Mouse (Mus musculus) layer of hippocampus, postnatal 14 days (tissue): ENCODE data around the gene Macrod2. TPM values are rescaled to one million over a fixed set of nuclear protein-coding genes. Genes with fewer than 3 reads are reported as not detected.

Experiments
- DNase-seq, 2 experiments: peaks; one replicate each; pipeline ENCODE4 v3.0.0; 2021 to 2022; ENCODE audit warnings: low spot score in 2 of 2, mixed read lengths in 1 of 2
- total RNA-seq, 2 experiments: library from RNA; stranded (reverse); gene quantifications; 2 replicates each; pipeline ENCODE4 v1.2.3; 2021

Gene Macrod2
- total RNA-seq, 2 experiments from 2014 or later: 48.7 to 54.6 TPM

- no peak for DNase-seq
These were observed 891.1 kb downstream of the Macrod2 start for GRCm38 (mm10) chr2:141286110-141286747.

GRCm38 (mm10) chr2:141288494-141288893 is 893.4 kb downstream of the Macrod2 start:
- no peak for DNase-seq

- DNase-seq: no peak
These were observed 894.1 kb downstream of the Macrod2 start for GRCm38 (mm10) chr2:141289059-141289713.

GRCm38 (mm10) chr2:141292847-141293246 is 897.7 kb downstream of the Macrod2 start:
- DNase-seq: no peak

GRCm38 (mm10) chr2:141299168-141299567 is 904.1 kb downstream of the Macrod2 start:
- DNase-seq: no peak

DNA sequence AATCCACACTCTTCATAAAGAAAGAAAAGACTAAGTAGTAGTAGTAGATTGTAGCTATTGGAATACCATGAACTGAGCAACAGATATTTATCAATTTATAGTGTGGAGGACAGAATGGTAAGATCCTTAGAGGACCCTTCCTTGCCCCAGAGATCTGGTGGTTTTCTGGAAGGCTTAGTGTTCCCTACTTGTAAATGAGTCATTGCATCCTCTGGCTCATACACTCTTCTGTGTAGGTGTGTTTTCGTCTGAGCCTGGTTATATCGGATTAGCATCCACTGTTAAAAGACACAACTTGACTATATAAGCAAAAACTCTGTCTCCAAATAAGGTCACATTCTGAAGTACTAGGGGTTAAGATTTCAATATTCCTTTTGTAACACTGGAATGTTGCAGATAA is 905.9 kb downstream of the Macrod2 start:
- no peak for DNase-seq

- DNase-seq: no peak
These were observed 913.3 kb downstream of the Macrod2 start for GRCm38 (mm10) chr2:141308406-141308805.

DNA sequence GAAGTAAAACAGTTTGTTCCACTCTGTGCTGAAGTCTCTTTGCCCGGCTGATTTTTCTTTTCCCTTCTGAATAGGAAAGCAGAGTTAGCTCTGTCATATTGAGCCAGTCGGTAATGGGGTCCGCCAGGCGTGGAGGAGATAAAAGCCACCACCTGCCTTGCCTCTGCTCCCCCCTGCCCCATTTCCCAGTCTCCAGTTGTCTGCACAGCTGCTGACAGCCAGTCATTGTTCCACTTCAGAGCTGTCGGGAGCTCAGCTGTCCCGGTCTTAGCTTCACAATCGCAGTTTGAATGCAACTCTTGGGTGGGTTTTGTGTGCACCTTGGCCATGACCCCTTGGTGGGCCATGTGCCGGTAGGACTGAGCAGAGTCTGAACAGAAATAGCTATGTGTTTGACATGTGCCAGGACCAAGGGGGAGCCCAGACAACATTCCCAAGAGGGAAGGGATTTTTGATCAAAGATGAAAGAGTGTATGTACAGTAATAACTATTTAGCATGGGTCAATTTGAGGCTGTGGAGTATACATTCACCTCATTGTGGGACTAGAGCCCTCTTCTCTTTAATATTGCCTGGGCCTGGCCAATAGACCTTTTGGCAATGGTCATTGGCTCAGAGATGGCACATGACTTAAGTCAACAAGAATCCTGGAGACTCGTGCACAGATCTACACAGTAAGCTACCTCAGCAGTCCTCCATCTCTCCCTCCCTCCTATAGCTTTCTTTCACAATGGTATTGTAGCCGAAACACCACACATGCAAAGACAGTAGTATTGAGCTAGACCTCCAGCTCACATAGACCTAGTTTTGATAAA is 917.2 kb downstream of the Macrod2 start:
- no peak for DNase-seq

DNA sequence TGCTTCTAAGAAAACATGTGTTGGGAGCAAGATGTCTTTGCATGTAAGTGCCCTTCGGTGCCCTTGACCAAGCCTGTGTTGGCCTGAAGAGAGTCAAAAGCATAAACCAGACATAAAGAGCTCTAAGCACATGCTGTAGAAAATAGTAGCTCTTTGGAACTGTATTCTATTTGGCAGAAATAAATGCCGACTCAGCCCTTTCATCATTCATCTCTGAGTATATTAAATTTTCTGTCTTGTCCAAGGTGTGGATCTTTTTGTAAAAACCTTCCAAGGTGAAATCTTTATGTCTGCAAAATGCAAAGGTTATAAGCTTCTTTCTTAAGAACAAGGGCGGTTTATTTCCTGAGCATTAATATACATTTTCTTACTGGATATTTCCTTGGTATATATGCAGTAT is 920.2 kb downstream of the Macrod2 start:
- DNase-seq: no peak

DNA sequence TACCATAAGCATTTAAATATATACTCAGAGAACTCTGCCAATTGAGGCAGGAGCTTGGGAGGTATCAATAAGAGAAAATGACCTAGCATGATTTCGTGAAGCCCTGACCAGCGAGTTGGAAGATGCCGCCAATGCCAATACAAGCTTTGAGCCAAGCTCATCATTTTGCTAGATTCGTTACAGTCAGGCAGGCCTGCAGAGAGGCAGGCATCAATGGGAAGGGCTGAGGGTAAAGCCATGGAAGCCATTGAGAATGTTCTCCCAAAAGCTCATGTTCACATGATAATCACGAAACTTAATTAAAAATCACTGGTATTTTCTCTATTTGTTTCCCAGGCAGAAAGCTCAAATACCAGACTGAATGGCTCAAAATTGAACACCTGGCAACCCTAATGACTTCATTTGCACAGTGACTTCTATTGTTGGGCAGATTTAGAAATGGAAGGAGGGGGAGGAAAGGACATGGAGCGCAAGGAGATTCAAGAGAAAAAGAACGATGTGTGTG is 928.9 kb downstream of the Macrod2 start:
- DNase-seq: no peak

DNA sequence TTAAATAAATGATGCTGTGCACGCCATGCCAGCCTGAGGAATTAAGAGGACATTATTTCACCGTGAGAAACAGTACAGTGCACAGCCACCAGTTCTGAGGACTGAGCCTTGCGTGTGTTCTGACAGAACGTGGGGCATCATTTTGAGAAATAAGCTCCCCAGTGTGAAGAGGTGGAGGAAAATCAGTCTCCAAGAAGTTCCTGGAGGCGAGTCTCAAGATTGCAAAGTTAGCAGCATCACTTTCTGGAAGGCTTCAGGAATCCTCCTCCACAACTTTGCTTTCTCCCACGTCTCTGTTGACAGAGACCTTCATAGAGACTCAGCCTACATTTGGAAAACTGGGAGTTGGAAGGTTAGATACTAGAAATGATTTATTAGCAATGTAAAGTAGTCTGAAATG is 932.2 kb downstream of the Macrod2 start:
- DNase-seq: no peak

GRCm38 (mm10) chr2:141337708-141338107 is 942.6 kb downstream of the Macrod2 start:
- no peak for DNase-seq

- DNase-seq: no peak
These were observed 949.0 kb downstream of the Macrod2 start for GRCm38 (mm10) chr2:141343988-141344535.

DNA sequence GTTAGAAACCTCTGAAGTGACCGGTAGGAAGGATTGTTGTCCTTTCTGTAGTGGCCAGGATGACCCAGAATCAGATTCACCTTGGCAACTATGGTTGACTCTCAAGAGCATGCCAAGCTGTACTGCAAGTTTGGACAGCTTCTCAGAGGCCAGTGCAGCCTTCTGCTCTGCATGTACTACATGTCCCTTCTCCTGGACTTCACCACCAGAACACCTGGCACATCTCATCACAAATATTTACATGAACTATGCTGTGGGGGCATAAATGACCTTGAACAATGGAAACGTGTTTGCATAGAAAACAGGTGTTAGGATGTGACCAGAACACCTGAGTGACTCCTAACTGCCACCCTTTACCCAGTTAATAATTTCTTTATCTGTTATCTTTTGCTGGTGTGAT is 957.5 kb downstream of the Macrod2 start:
- no peak for DNase-seq

DNA sequence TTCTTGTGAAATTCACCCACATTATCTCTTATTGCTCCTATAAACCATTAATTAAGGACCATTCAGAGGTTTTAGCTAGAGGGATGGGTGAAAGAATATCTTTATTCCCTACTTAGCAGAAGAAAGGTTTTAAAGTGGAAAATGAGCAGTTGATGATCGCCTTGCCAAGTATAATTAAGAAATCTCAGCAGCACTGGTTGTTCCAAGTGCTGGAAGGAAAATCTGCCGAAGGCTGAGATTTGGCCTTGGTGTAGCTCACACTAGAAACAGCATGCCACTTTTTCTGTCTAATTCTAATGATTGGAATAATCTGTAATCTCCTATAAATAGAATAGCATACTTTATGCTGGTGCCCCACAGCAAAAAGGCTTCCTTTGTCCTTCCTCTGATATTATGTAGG is 993.5 kb downstream of the Macrod2 start:
- DNase-seq: peak; percentile 6 to 35

- DNase-seq: peak in 1 of 2 experiments; percentile 35
These were observed 996.1 kb downstream of the Macrod2 start for GRCm38 (mm10) chr2:141391229-141391628.

- DNase-seq: no peak
These were observed 999.7 kb downstream of the Macrod2 start for GRCm38 (mm10) chr2:141394806-141395205.

GRCm38 (mm10) chr2:141408766-141409165 is 1013.7 kb downstream of the Macrod2 start:
- no peak for DNase-seq

GRCm38 (mm10) chr2:141416436-141416835 is 1021.3 kb downstream of the Macrod2 start:
- no peak for DNase-seq

DNA sequence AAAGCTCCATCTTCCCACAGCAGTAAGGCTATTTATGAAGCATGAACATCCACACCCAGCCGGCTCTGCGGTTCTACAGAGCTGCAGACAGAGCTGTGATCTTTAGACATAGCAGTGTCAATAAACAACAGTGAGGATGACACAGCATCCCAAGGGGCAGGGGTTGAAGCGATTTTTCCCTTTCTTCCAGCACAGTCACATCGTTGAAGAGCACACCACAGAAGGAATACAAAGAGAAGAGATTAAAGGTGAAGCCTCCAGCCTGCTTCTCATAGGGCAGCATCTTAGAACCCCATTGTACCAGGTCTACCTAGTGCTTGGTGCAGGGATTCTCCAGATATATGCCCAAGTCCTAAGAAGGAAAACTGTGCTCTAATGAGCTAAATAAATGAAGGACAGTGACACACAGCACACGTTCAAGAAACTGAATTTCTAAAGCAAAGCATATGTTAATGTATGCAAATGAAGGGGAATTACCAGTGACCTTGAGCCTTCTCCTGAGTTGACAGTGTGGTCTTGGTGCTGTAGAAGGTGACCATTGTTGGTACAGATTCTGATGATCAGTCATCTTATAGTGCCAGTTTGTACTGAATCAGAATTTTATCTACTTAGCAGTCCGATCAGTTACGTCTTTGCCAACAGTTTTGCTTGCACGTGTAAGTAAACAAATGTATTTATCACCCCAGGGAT is 1021.9 kb downstream of the Macrod2 start:
- no peak for DNase-seq

DNA sequence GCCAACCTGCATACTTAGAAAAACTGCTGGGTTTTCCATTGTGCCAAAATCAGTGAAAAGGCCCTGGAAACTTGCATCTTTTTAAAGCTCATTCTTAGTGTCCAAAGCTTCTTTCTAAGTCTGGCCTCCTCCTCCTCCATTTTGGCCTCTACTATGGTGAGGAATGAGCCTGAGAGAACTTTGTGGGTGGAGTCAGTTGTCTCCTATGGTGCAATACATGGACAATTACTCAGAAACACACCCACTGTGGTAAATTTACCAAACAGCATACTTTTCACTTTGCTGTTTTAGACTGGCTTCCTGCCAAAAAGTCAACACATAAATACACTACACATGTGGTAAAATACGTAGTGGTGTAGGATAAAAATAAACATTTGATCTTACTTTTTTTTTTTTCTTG is 1024.7 kb downstream of the Macrod2 start:
- no peak for DNase-seq
